Mouse (Mus musculus) MEL (cell line): ENCODE measurements at regions not wholly inside any gene's neighbourhood (a gene's known extent, or its start where the extent isn't known, plus 50 kb on each side); places are given as distances from the start of the nearest gene placed in this dataset.

Experiments
- DNase-seq: peaks from one replicate; pipeline ENCODE4 v3.0.0; 2011; ENCODE audit warnings: low read depth, low spot score
- H3K27ac ChIP-seq: 2 replicates; pipeline ENCODE4 v1.5.1; 2012; ENCODE audit warnings: low read depth, mild to moderate bottlenecking, control low read depth, low read length, moderate library complexity; ENCODE audit not compliant: control insufficient read depth
- H3K27me3 ChIP-seq, 2 experiments: fragments of 150-350 bp in 1 of 2; sonication (generic) in 1 of 2; 2 replicates each; pipeline ENCODE4 v1.6.1; 2012; ENCODE audit warnings: low read length in 2 of 2, mild to moderate bottlenecking in 2 of 2, improper control_type of control experiment in 1 of 2, moderate library complexity in 1 of 2; ENCODE audit not compliant: insufficient read depth in 2 of 2, control insufficient read depth in 1 of 2
- H3K36me3 ChIP-seq, 2 experiments: 2 replicates each; pipeline ENCODE4 v1.6.1; 2012 to 2014; ENCODE audit warnings: low read length in 2 of 2, improper control_type of control experiment in 1 of 2, inconsistent platforms in 1 of 2, mild to moderate bottlenecking in 1 of 2; ENCODE audit not compliant: insufficient read depth in 2 of 2, control insufficient read depth in 1 of 2
- H3K4me1 ChIP-seq, 2 experiments: fragments of 150-350 bp in 1 of 2; sonication (generic) in 1 of 2; 2 replicates each; pipeline ENCODE4 v1.6.1; 2012; ENCODE audit warnings: low read length in 2 of 2, improper control_type of control experiment in 1 of 2, mild to moderate bottlenecking in 1 of 2; ENCODE audit not compliant: insufficient read depth in 2 of 2, control insufficient read depth in 1 of 2
- H3K4me3 ChIP-seq, 2 experiments: fragments of 150-350 bp in 1 of 2; sonication (generic) in 1 of 2; 2 replicates each; pipeline ENCODE4 v1.5.1; 2012; ENCODE audit warnings: low read depth in 2 of 2, low read length in 2 of 2, mild to moderate bottlenecking in 2 of 2, moderate library complexity in 2 of 2, control low read depth in 1 of 2, improper control_type of control experiment in 1 of 2; ENCODE audit not compliant: control insufficient read depth in 1 of 2, insufficient read depth in 1 of 2
- H3K79me2 ChIP-seq: 2 replicates; pipeline ENCODE4 v1.6.1; 2012; ENCODE audit warnings: mild to moderate bottlenecking, low read length, moderate library complexity; ENCODE audit not compliant: control insufficient read depth, poor library complexity, insufficient read depth
- H3K9ac ChIP-seq: 2 replicates; pipeline ENCODE4 v1.6.1; 2012; ENCODE audit warnings: low read depth, mild to moderate bottlenecking, control low read depth, low read length, moderate library complexity; ENCODE audit not compliant: control insufficient read depth, poor library complexity, severe bottlenecking
- H3K9me3 ChIP-seq: fragments of 150-350 bp; sonication (generic); replicated peaks from 2 replicates; pipeline ENCODE4 v1.6.1; 2012; ENCODE audit warnings: mild to moderate bottlenecking, low read length, improper control_type of control experiment, moderate library complexity; ENCODE audit not compliant: insufficient read depth
- BHLHE40 ChIP-seq: IDR thresholded peaks from 2 replicates; pipeline ENCODE4 v1.6.1; 2012; ENCODE audit warnings: low read depth, mild to moderate bottlenecking, inconsistent platforms, low read length, improper control_type of control experiment, borderline replicate concordance
- EP300 ChIP-seq, 2 experiments: IDR thresholded peaks; 2 replicates each; pipeline ENCODE4 v1.6.1; 2011; ENCODE audit warnings: improper control_type of control experiment in 2 of 2, low read length in 2 of 2, low read depth in 1 of 2, mild to moderate bottlenecking in 1 of 2
- GABPA ChIP-seq: IDR thresholded peaks from 2 replicates; pipeline ENCODE4 v1.6.1; 2012; ENCODE audit warnings: low read depth, mild to moderate bottlenecking, inconsistent platforms, low read length, improper control_type of control experiment, moderate library complexity
- GATA1 ChIP-seq: IDR thresholded peaks from 2 replicates; pipeline ENCODE4 v1.6.1; 2011; ENCODE audit warnings: low read depth, low read length, improper control_type of control experiment
- HCFC1 ChIP-seq: IDR thresholded peaks from 2 replicates; pipeline ENCODE4 v1.6.1; 2012; ENCODE audit warnings: low read depth, mild to moderate bottlenecking, inconsistent platforms, low read length, improper control_type of control experiment, moderate library complexity
- JUND ChIP-seq: IDR thresholded peaks from 2 replicates; pipeline ENCODE4 v1.6.1; 2011; ENCODE audit warnings: low read depth, mild to moderate bottlenecking, improper control_type of control experiment, low read length
- KAT2A ChIP-seq: conservative IDR thresholded peaks from 2 replicates; pipeline ENCODE4 v1.6.1; 2012; ENCODE audit warnings: low read depth, low read length, improper control_type of control experiment, inconsistent platforms
- MAFK ChIP-seq: IDR thresholded peaks from 2 replicates; pipeline ENCODE4 v1.6.1; 2011; ENCODE audit warnings: low read depth, mild to moderate bottlenecking, low read length, improper control_type of control experiment, borderline replicate concordance
- MAX ChIP-seq: IDR thresholded peaks from 2 replicates; pipeline ENCODE4 v1.6.1; 2011; ENCODE audit warnings: low read length, improper control_type of control experiment
- MAZ ChIP-seq: IDR thresholded peaks from 2 replicates; pipeline ENCODE4 v1.6.1; 2012; ENCODE audit warnings: low read depth, mild to moderate bottlenecking, inconsistent platforms, low read length, improper control_type of control experiment
- MEF2A ChIP-seq: IDR thresholded peaks from 2 replicates; pipeline ENCODE4 v1.6.1; 2014; ENCODE audit warnings: low read depth, mild to moderate bottlenecking, inconsistent platforms, low read length, improper control_type of control experiment; ENCODE audit not compliant: poor library complexity, insufficient replicate concordance, severe bottlenecking; ENCODE audit errors: extremely low read depth
- MYB ChIP-seq: IDR thresholded peaks from 2 replicates; pipeline ENCODE4 v1.6.1; 2011; ENCODE audit warnings: mild to moderate bottlenecking, low read depth, low read length, improper control_type of control experiment
- MYC ChIP-seq: IDR thresholded peaks from 2 replicates; pipeline ENCODE4 v1.6.1; 2011; ENCODE audit warnings: low read depth, mild to moderate bottlenecking, low read length, improper control_type of control experiment, moderate library complexity
- NELFE ChIP-seq: IDR thresholded peaks from 2 replicates; pipeline ENCODE4 v1.6.1; 2011; ENCODE audit warnings: low read depth, low read length, improper control_type of control experiment
- NRF1 ChIP-seq: IDR thresholded peaks from 2 replicates; pipeline ENCODE4 v1.6.1; 2014; ENCODE audit warnings: low read depth, mild to moderate bottlenecking, inconsistent platforms, low read length, improper control_type of control experiment, moderate library complexity; ENCODE audit not compliant: poor library complexity, insufficient read depth, severe bottlenecking
- SIN3A ChIP-seq: IDR thresholded peaks from 2 replicates; pipeline ENCODE4 v1.6.1; 2012; ENCODE audit warnings: low read length, improper control_type of control experiment, inconsistent platforms
- SMC3 ChIP-seq: IDR thresholded peaks from 2 replicates; pipeline ENCODE4 v1.6.1; 2011; ENCODE audit warnings: low read depth, low read length, improper control_type of control experiment
- TAL1 ChIP-seq: IDR thresholded peaks from 2 replicates; pipeline ENCODE4 v1.6.1; 2012; ENCODE audit warnings: mild to moderate bottlenecking, inconsistent platforms, low read length, moderate library complexity, mixed read lengths
- TBP ChIP-seq: IDR thresholded peaks from 2 replicates; pipeline ENCODE4 v1.8.0; 2011; ENCODE audit warnings: low read depth, low read length, improper control_type of control experiment
- TCF12 ChIP-seq: IDR thresholded peaks from 2 replicates; pipeline ENCODE4 v1.6.1; 2014; ENCODE audit warnings: low read depth, mild to moderate bottlenecking, inconsistent platforms, low read length, improper control_type of control experiment, moderate library complexity
- UBTF ChIP-seq: IDR thresholded peaks from 2 replicates; pipeline ENCODE4 v1.6.1; 2012; ENCODE audit warnings: low read depth, mild to moderate bottlenecking, inconsistent platforms, low read length, improper control_type of control experiment, moderate library complexity, borderline replicate concordance; ENCODE audit not compliant: insufficient read depth
- USF1 ChIP-seq: IDR thresholded peaks from 2 replicates; pipeline ENCODE4 v1.6.1; 2014; ENCODE audit warnings: low read depth, mild to moderate bottlenecking, inconsistent platforms, low read length, improper control_type of control experiment, moderate library complexity
- USF2 ChIP-seq, 2 experiments: IDR thresholded peaks; 2 replicates each; pipeline ENCODE4 v1.6.1; 2011 to 2012; ENCODE audit warnings: improper control_type of control experiment in 2 of 2, low read length in 2 of 2, borderline replicate concordance in 1 of 2, inconsistent platforms in 1 of 2, low read depth in 1 of 2, mild to moderate bottlenecking in 1 of 2; ENCODE audit not compliant: insufficient read depth in 1 of 2
- ZC3H11A ChIP-seq: IDR thresholded peaks from 2 replicates; pipeline ENCODE4 v1.6.1; 2012; ENCODE audit warnings: low read depth, mild to moderate bottlenecking, inconsistent platforms, low read length, improper control_type of control experiment
- ZNF384 ChIP-seq: IDR thresholded peaks from 2 replicates; pipeline ENCODE4 v1.6.1; 2012; ENCODE audit warnings: low read depth, mild to moderate bottlenecking, inconsistent platforms, low read length, improper control_type of control experiment

- H3K4me3 ChIP-seq: no peak overlapping the region
- DNase-seq: no peak
- no peak for TF ChIP-seq SMC3
- TF ChIP-seq BHLHE40: no peak
- no peak for TF ChIP-seq MEF2A
- TF ChIP-seq TAL1: no peak
- TF ChIP-seq NRF1: no peak
- TF ChIP-seq USF1: no peak
- TF ChIP-seq TBP: no peak
- no peak for TF ChIP-seq ZC3H11A
- TF ChIP-seq EP300 (IDR thresholded peaks at IDR 0.05; ENCODE audit: low read depth in 1 of 2, low read length in 2 of 2): no peak
- no peak for TF ChIP-seq MAFK
- TF ChIP-seq MAX: no peak
- no peak for TF ChIP-seq MYB
- no peak for TF ChIP-seq MYC
- TF ChIP-seq GABPA: no peak
- TF ChIP-seq SIN3A: no peak
- no peak for TF ChIP-seq ZNF384
- no peak for TF ChIP-seq UBTF
- no peak for TF ChIP-seq MAZ
- TF ChIP-seq USF2 (IDR thresholded peaks at IDR 0.05; ENCODE audit: borderline replicate concordance in 1 of 2, insufficient read depth in 1 of 2, low read depth in 1 of 2, low read length in 2 of 2): no peak
- TF ChIP-seq, all 39 proteins: peak for 0
- H3K9me3 ChIP-seq: no peaks in the 10 kb centered on the region
- no peak overlapping the region for H3K9ac ChIP-seq
- H3K27ac ChIP-seq: no peak overlapping the region
- H3K79me2 ChIP-seq: no peaks in the 10 kb centered on the region
- H3K27me3 ChIP-seq: peaks cover 0 to 3% of the 10 kb centered on the region in 2 experiments; a peak in 2 of 4 replicates
- no peaks in the 10 kb centered on the region for H3K36me3 ChIP-seq
- H3K4me1 ChIP-seq: no peaks in the 10 kb centered on the region
These were observed 433.1 kb upstream of the Gm6657 start for GRCm38 (mm10) chr12:77760976-77761375.

DNA sequence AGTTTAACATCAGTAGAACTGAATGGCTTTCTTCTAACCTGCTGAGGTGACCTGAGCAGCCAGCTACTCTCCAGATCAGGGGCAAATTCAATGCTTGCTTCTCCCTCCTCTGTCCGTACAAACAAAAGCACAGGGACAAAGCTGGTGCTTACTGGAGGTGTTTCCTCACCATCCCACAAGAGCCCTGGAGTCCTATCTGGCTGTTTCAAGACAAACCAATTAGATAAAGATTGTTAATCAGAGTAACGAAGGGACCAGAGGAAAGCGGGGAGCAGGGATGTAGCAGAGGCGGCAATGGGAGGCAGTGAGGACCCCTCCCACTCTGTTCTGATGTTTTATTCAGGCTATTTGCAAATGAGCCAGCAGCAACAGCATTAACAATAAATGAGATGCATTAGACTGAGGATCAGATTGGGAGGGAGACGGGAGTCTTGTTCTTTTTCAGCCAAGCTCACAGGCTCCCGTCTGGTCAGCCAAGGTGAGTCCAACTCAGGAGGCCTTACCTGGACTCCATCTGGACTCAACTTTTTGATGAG, 418.0 kb upstream of the Gm6657 start:
- H3K27ac ChIP-seq: no peak overlapping the region
- no peak overlapping the region for H3K9ac ChIP-seq
- H3K36me3 ChIP-seq: no peaks in the 10 kb centered on the region
- no peaks in the 10 kb centered on the region; a peak in 1 of 4 replicates for H3K27me3 ChIP-seq
- H3K4me3 ChIP-seq: no peak overlapping the region
- no peaks in the 10 kb centered on the region for H3K79me2 ChIP-seq
- H3K4me1 ChIP-seq: no peaks in the 10 kb centered on the region
- H3K9me3 ChIP-seq: no peaks in the 10 kb centered on the region
- TF ChIP-seq MEF2A: no peak
- no peak for TF ChIP-seq KAT2A
- no peak for TF ChIP-seq HCFC1
- no peak for TF ChIP-seq NELFE
- no peak for TF ChIP-seq JUND
- TF ChIP-seq TAL1: no peak
- TF ChIP-seq BHLHE40: no peak
- no peak for TF ChIP-seq GATA1
- no peak for TF ChIP-seq TCF12
- no peak for DNase-seq
